24 mouse cellular contexts compared by ENCODE assay signal in the genomic region with DNA sequence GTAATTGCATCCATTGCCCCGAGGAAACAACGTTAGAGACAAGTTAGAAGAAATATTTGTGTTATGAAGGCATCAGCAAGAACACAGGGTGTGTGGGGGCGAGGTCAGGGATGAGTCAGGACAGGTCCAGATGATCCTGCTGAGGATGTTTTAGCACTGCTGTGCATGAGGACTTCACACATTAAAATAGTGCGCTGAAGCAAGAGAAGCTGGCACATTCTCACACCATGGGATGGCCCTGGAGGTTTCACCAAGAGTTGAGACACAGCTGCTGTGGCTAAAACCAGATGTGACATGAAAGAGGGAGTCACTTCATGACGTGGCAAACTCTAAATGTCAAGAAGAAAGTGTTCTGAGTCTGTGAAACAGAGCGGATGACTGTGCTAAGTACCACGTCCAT. TPM values are rescaled to one million over a fixed set of nuclear protein-coding genes. Genes with fewer than 3 reads are reported as not detected.
A peak's percentile ranks its signal among the peaks of the same experiment; 100 is the strongest.
DNase-seq lines count a peak whose midpoint lies in the region; ATAC-seq and TF ChIP-seq lines count a peak whose summit lies in the region.
"Had no signal": no experiment of that assay in that cellular context is flagged by ENCODE, and none has a peak within 500 bp of the region (broad histone marks: within the 10 kb centered on the region; RNA-seq: fewer than 3 reads in every experiment).

No protein-coding gene starts in this region.

- no peak overlapping the region for H3K4me3 ChIP-seq in embryonic facial prominence, embryonic 15.5 days (replicated peaks)
- H3K4me3 ChIP-seq in embryonic facial prominence, embryonic 10.5 days, result no peak overlapping the region
- H3K4me3 ChIP-seq in CH12.LX (replicated peaks in 1 of 3; ENCODE audit: low read depth in 2 of 3, low read length in 2 of 3, poor library complexity in 1 of 3), result no peak overlapping the region
- H3K4me3 ChIP-seq: erythroblast, embryonic 14.5 days; forebrain, embryonic 12.5 days; heart, embryonic 15.5 days; hindbrain, embryonic 10.5 days; intestine, embryonic 15.5 days had no signal

- no peak overlapping the region for H3K9ac ChIP-seq in embryonic facial prominence, embryonic 15.5 days
- no peak overlapping the region for H3K9ac ChIP-seq in CH12.LX (ENCODE audit: insufficient read depth, low read depth)
- H3K9ac ChIP-seq: forebrain, embryonic 12.5 days; heart, embryonic 15.5 days; hindbrain, embryonic 14.5 days; intestine, embryonic 15.5 days had no signal

- no peak overlapping the region for H3K4me2 ChIP-seq in embryonic facial prominence, embryonic 15.5 days (replicated peaks)
- no peak overlapping the region for H3K4me2 ChIP-seq in CH12.LX (ENCODE audit: insufficient read depth, low read depth, poor library complexity, severe bottlenecking)
- H3K4me2 ChIP-seq: forebrain, embryonic 12.5 days; heart, embryonic 15.5 days; hindbrain, embryonic 14.5 days; intestine, embryonic 15.5 days had no signal

- in situ Hi-C loops in CH12.LX (cut with MboI; ENCODE audit: low pct_ligation_motif_present, low pct_unique_long_range_greater_than_20kb, low sequenced_read_pairs), result no loop called here

- no peaks in the 10 kb centered on the region for H3K79me2 ChIP-seq in CH12.LX (replicated peaks; ENCODE audit: control insufficient read depth, extremely low read depth, insufficient read depth, poor library complexity, severe bottlenecking)

- 0 out of 2 replicates have a peak, but pooled peaks have one; percentile 24 for ATAC-seq in embryonic facial prominence, embryonic 15.5 days (ENCODE audit: insufficient number of reproducible peaks, low FRiP score, low TSS enrichment, low read depth)
- ATAC-seq: CD4-positive, CD25-positive, alpha-beta regulatory T cell, adult 4 months; forebrain, embryonic 16.5 days; intestine, embryonic 15.5 days had no signal

- H3K4me1 ChIP-seq in embryonic facial prominence, embryonic 15.5 days, result peaks cover 7% of the 10 kb centered on the region; the same call in 1 of the 2 replicates
- no peaks in the 10 kb centered on the region for H3K4me1 ChIP-seq in embryonic facial prominence, embryonic 10.5 days
- peaks cover 17 to 19% of the 10 kb centered on the region in 2 experiments for H3K4me1 ChIP-seq in CH12.LX (ENCODE audit: control insufficient read depth in 1 of 2, insufficient read depth in 2 of 2)
- H3K4me1 ChIP-seq: forebrain, embryonic 12.5 days; hindbrain, embryonic 10.5 days had no signal

- no peak for TF ChIP-seq POLR2A in CH12.LX (IDR thresholded peaks at IDR 0.05; ENCODE audit: low read depth, low read length)

- H3K27ac ChIP-seq in embryonic facial prominence, embryonic 15.5 days (replicated peaks), result no peak overlapping the region
- no peak overlapping the region for H3K27ac ChIP-seq in embryonic facial prominence, embryonic 10.5 days (replicated peaks)
- H3K27ac ChIP-seq in CH12.LX (ENCODE audit: insufficient read depth, low read depth), result no peak overlapping the region
- H3K27ac ChIP-seq: forebrain, embryonic 12.5 days; heart, embryonic 15.5 days; hindbrain, embryonic 10.5 days; hindbrain, embryonic 14.5 days; intestine, embryonic 15.5 days had no signal

- no peak for TF ChIP-seq CTCF in CH12.LX (conservative IDR thresholded peaks at IDR 0.05 in 1 of 2, IDR thresholded peaks at IDR 0.05 in 1 of 2; ENCODE audit: low read depth in 2 of 2, low read length in 2 of 2)

- dilution Hi-C loops in CH12.LX (cut with MboI; ENCODE audit: extremely low pct_ligation_motif_present, extremely low pct_unique_long_range_greater_than_20kb, low sequenced_read_pairs), result no loop called here

- WGBS in embryonic facial prominence, embryonic 15.5 days, result 50% methylated on average over 7 of the region's 7 CpGs
- WGBS in embryonic facial prominence, embryonic 10.5 days, result 75% methylated on average over 7 of the region's 7 CpGs

- peak; percentile 45; the same call in 1 of the 2 replicates for TF ChIP-seq EP300 in CH12.LX (IDR thresholded peaks at IDR 0.05; ENCODE audit: low read length)

- H3K9me3 ChIP-seq in embryonic facial prominence, embryonic 15.5 days (replicated peaks), result no peaks in the 10 kb centered on the region
- H3K9me3 ChIP-seq in embryonic facial prominence, embryonic 10.5 days, result no peaks in the 10 kb centered on the region
- H3K9me3 ChIP-seq in CH12.LX (replicated peaks; ENCODE audit: low read length), result peaks cover 6% of the 10 kb centered on the region
- H3K9me3 ChIP-seq: forebrain, embryonic 12.5 days; heart, embryonic 15.5 days; hindbrain, embryonic 10.5 days; intestine, embryonic 15.5 days had no signal

- TF ChIP-seq RAD21 in CH12.LX (IDR thresholded peaks at IDR 0.05; ENCODE audit: low read depth, low read length), result no peak

- no peaks in the 10 kb centered on the region for H3K36me3 ChIP-seq in embryonic facial prominence, embryonic 15.5 days
- H3K36me3 ChIP-seq in embryonic facial prominence, embryonic 10.5 days (replicated peaks), result no peaks in the 10 kb centered on the region
- no peaks in the 10 kb centered on the region for H3K36me3 ChIP-seq in CH12.LX (replicated peaks in 1 of 2; ENCODE audit: control insufficient read depth in 1 of 2, insufficient read depth in 1 of 2, low read length in 1 of 2)
- H3K36me3 ChIP-seq: forebrain, embryonic 12.5 days; heart, embryonic 15.5 days; hindbrain, embryonic 10.5 days; intestine, embryonic 15.5 days had no signal

- DNase-seq in embryonic facial prominence, embryonic 10.5 days (ENCODE audit: low spot score), result no peak
- DNase-seq in 3134 (ENCODE audit: extremely low read depth, insufficient read length, low spot score), result peak; percentile 47
- DNase-seq in CH12.LX (ENCODE audit: extremely low read depth), result no peak
- peak; percentile 88 for DNase-seq in fat pad, adult 2 months (ENCODE audit: extremely low read depth, low read depth, low spot score)
- DNase-seq in urinary bladder, postnatal 25 days (ENCODE audit: low spot score), result no peak
- no peak for DNase-seq in cerebellum, postnatal 10 days
- no peak for DNase-seq in ovary, postnatal 10 days (ENCODE audit: low spot score)
- DNase-seq: adrenal gland, postnatal 14 days; cerebellum, adult 11-12 months; cerebellum, adult 9-10 months; cerebellum, postnatal 36 days; gastrocnemius, postnatal 14 days; heart, postnatal 14 days; kidney, adult 18-20 months had no signal

- no peaks in the 10 kb centered on the region for H3K27me3 ChIP-seq in embryonic facial prominence, embryonic 15.5 days
- H3K27me3 ChIP-seq in embryonic facial prominence, embryonic 10.5 days (replicated peaks; ENCODE audit: low read depth, poor library complexity, severe bottlenecking), result no peaks in the 10 kb centered on the region
- H3K27me3 ChIP-seq in CH12.LX (replicated peaks), result no peaks in the 10 kb centered on the region
- H3K27me3 ChIP-seq: forebrain, embryonic 12.5 days; heart, embryonic 15.5 days; intestine, embryonic 15.5 days had no signal

TF ChIP-seq in CH12.LX, 34 proteins besides CTCF, POLR2A, EP300 and RAD21:
- TF ChIP-seq ETS1 (conservative IDR thresholded peaks at IDR 0.05; ENCODE audit: low read depth, low read length) (peak; percentile 72), TCF12 (IDR thresholded peaks at IDR 0.05; ENCODE audit: low read depth, low read length) (peak; percentile 38; the same call in 1 of the 2 replicates), IRF4 (IDR thresholded peaks at IDR 0.05; ENCODE audit: low read depth, low read length) (0 out of 2 replicates have a peak, but pooled peaks have one; percentile 10), SIN3A (IDR thresholded peaks at IDR 0.05; ENCODE audit: low read length) (0 out of 2 replicates have a peak, but pooled peaks have one; percentile 21), CHD1 (IDR thresholded peaks at IDR 0.05; ENCODE audit: low read depth, low read length) (no peak), GABPA (IDR thresholded peaks at IDR 0.05; ENCODE audit: insufficient replicate concordance, low read depth, low read length) (no peak)

RNA-seq across cellular contexts. Expression of gene Gipc2, which starts 38.9 kb away (rescaled TPM):
- 4.5 and 8.6 TPM in 2 replicates for polyA plus RNA-seq in embryonic facial prominence, embryonic 15.5 days (2015; fragmentation: Nextera tagmentation; extraction: Ambion mirVana)
- 3.6 TPM in 2 replicates for polyA plus RNA-seq in embryonic facial prominence, embryonic 10.5 days (2016; fragmentation: Nextera tagmentation; extraction: Ambion mirVana)
- total RNA-seq in CH12.LX (2012; rRNA removed), result 0.38 TPM in 1 of 2 replicates, not detected in the other
- 0.24 TPM in 1 of 2 replicates, not detected in the other for total RNA-seq in CH12.LX (2014; rRNA removed)
- polyA plus RNA-seq in CH12.LX (2012; ENCODE audit: insufficient read length, low read depth), result 1.2 and 1.7 TPM in 2 replicates
- total RNA-seq: granulocyte monocyte progenitor cell, adult 5-6 weeks had no signal
- polyA plus RNA-seq: CD4-positive, CD25-positive, alpha-beta regulatory T cell, adult 4 months; erythroblast, embryonic 14.5 days had no signal

Comparison
In these comparisons a context has a peak if more than half of its experiments do, and no peak if none do; other contexts are left out.
1. DNase-seq: peak in 3134 (single experiment) and fat pad, adult 2 months (single experiment); none in embryonic facial prominence, embryonic 10.5 days (single experiment), CH12.LX (single experiment), urinary bladder, postnatal 25 days (single experiment), cerebellum, postnatal 10 days (0 of 2) and ovary, postnatal 10 days (single experiment).